Mouse (Mus musculus): ENCODE data around the gene Maml3.

GRCm38 (mm10) chr3:52100926-52101325 is 4.0 kb downstream of the Maml3 start:
- TF ChIP-seq CTCF (IDR thresholded peaks at IDR 0.05; ENCODE audit: low read depth): no peak
- no peak for TF ChIP-seq EP300 (optimal IDR thresholded peaks at IDR 0.05)

All from stomach, postnatal 0 days (tissue).